Comparison of ENCODE assay signal across 24 mouse cellular contexts in the genomic region with DNA sequence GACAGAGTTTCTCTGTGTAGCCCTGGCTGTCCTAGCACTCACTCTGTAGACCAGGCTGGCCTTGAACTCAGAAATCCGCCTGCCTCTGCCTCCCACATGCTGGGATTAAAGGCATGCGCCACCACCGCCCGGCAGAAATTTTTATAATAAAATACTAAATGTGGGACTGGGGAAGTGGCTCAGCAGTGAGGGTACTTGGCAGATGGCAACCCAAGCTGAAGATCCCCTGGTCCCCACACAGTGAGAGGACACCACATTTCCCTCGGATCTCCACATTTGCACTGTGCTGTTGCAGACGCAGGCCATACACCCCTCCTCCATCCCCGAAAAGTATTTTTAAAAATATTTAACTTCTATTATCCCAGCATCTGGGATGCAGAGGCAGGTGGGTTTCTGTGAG. TPM values are rescaled to one million over a fixed set of nuclear protein-coding genes. Genes with fewer than 3 reads are reported as not detected.
DNase-seq lines count a peak whose midpoint lies in the region; ATAC-seq and TF ChIP-seq lines count a peak whose summit lies in the region.
"Had no signal": no experiment of that assay in that cellular context is flagged by ENCODE, and none has a peak within 500 bp of the region (broad histone marks: within the 10 kb centered on the region; RNA-seq: fewer than 3 reads in every experiment).

No protein-coding gene starts in this region.

- no peaks in the 10 kb centered on the region for H3K9me3 ChIP-seq in liver, embryonic 11.5 days (ENCODE audit: control insufficient read depth, low read length)
- no peaks in the 10 kb centered on the region for H3K9me3 ChIP-seq in liver, embryonic 13.5 days (replicated peaks)
- H3K9me3 ChIP-seq: embryonic facial prominence, embryonic 13.5 days; forebrain, embryonic 13.5 days; G1E; hindbrain, embryonic 12.5 days had no signal

- 88% methylated on average over 7 of the region's 7 CpGs for WGBS in cerebellum, adult 2 months
- 92% methylated on average over 7 of the region's 7 CpGs for WGBS in liver, embryonic 11.5 days
- WGBS in liver, embryonic 13.5 days (ENCODE audit: insufficient replicate concordance): 87% methylated on average over 7 of the region's 7 CpGs

- peak; percentile 54 for DNase-seq in cerebellum, adult 11-12 months
- no peak for DNase-seq in cerebellum, adult 2 months
- DNase-seq in liver, embryonic 11.5 days (ENCODE audit: low spot score): no peak
- DNase-seq in liver: no peak
- DNase-seq in liver, embryonic 13.5 days: no peak
- no peak for DNase-seq in neural tube, embryonic 10.5 days (ENCODE audit: extremely low spot score, low spot score)
- DNase-seq: adrenal gland, postnatal 10 days; B cell, adult 2 months; cerebellum, adult 11 months; cerebellum, postnatal 25 days; forebrain, postnatal 0 days; gastrocnemius, adult 2 months; gastrocnemius, postnatal 25 days; heart, postnatal 10 days; heart, postnatal 4 days had no signal

- H3K4me2 ChIP-seq in liver, embryonic 11.5 days: no peak overlapping the region
- H3K4me2 ChIP-seq in liver, embryonic 13.5 days: peak overlapping the region; percentile 92; the same call in 1 of the 2 replicates

- no peak overlapping the region for H3K27ac ChIP-seq in cerebellum, adult 2 months (ENCODE audit: insufficient read depth, low read length)
- H3K27ac ChIP-seq in liver, embryonic 11.5 days (ENCODE audit: low read depth, low read length): no peak overlapping the region
- H3K27ac ChIP-seq in liver, embryonic 13.5 days: no peak overlapping the region
- H3K27ac ChIP-seq: forebrain, embryonic 13.5 days; hindbrain, embryonic 12.5 days had no signal

- no peak overlapping the region for H3K4me3 ChIP-seq in cerebellum, adult 2 months (replicated peaks; ENCODE audit: insufficient read depth, low read depth, low read length)
- H3K4me3 ChIP-seq in liver, embryonic 11.5 days (ENCODE audit: low read depth, low read length): no peak overlapping the region
- no peak overlapping the region for H3K4me3 ChIP-seq in liver, embryonic 13.5 days (replicated peaks)

- TF ChIP-seq POLR2A in cerebellum, adult 2 months (IDR thresholded peaks at IDR 0.05; ENCODE audit: borderline replicate concordance, insufficient read depth, low read length): no peak

- H3K36me3 ChIP-seq in liver, embryonic 11.5 days (ENCODE audit: control insufficient read depth, insufficient read depth, low read length): peaks cover 5% of the 10 kb centered on the region
- peaks cover 20% of the 10 kb centered on the region for H3K36me3 ChIP-seq in liver, embryonic 13.5 days

- H3K4me1 ChIP-seq in cerebellum, adult 2 months (ENCODE audit: control insufficient read depth, insufficient read depth, low read length): peaks cover 2% of the 10 kb centered on the region
- H3K4me1 ChIP-seq in liver, embryonic 11.5 days (replicated peaks; ENCODE audit: control insufficient read depth, insufficient read depth, low read length): peaks cover 18% of the 10 kb centered on the region
- peaks cover 56% of the 10 kb centered on the region for H3K4me1 ChIP-seq in liver, embryonic 13.5 days (replicated peaks)

- H3K27me3 ChIP-seq in cerebellum, adult 2 months (ENCODE audit: control insufficient read depth, insufficient read depth, low read length): no peaks in the 10 kb centered on the region
- no peaks in the 10 kb centered on the region for H3K27me3 ChIP-seq in liver, embryonic 11.5 days (replicated peaks; ENCODE audit: control insufficient read depth, insufficient read depth, low read length)
- no peaks in the 10 kb centered on the region for H3K27me3 ChIP-seq in liver, embryonic 13.5 days
- H3K27me3 ChIP-seq: embryonic facial prominence, embryonic 13.5 days; forebrain, embryonic 13.5 days; hindbrain, embryonic 12.5 days had no signal

- 0 out of 2 replicates have a peak overlapping the region, but pooled peaks have one; percentile 10 for H3K9ac ChIP-seq in liver, embryonic 11.5 days (ENCODE audit: low read depth, low read length)
- 0 out of 2 replicates have a peak overlapping the region, but pooled peaks have one; percentile 81 for H3K9ac ChIP-seq in liver, embryonic 13.5 days
- H3K9ac ChIP-seq: forebrain, postnatal 0 days; hindbrain, embryonic 12.5 days had no signal

- TF ChIP-seq CTCF in cerebellum, adult 2 months (IDR thresholded peaks at IDR 0.05; ENCODE audit: borderline replicate concordance, insufficient read depth, low read depth, low read length): no peak

- ATAC-seq in liver, embryonic 11.5 days (replicated peaks; ENCODE audit: low FRiP score): no peak
- no peak for ATAC-seq in liver, embryonic 13.5 days (ENCODE audit: low read depth)
- no peak for ATAC-seq in erythroblast, adult 5-6 weeks (replicated peaks; ENCODE audit: low FRiP score, poor library complexity, severe bottlenecking)
- ATAC-seq: CD4-positive, CD25-positive, alpha-beta regulatory T cell, adult 4 months; forebrain, embryonic 13.5 days; forebrain, postnatal 0 days; hindbrain, embryonic 16.5 days; inflammation-experienced regulatory T-cells, adult 6 months had no signal

RNA-seq across cellular contexts. Expression of a gene that starts 1.5 kb away (rescaled TPM):
- polyA plus RNA-seq in cerebellum, adult 2 months (2012; rRNA removed): 211 and 226 TPM in 2 replicates
- polyA plus RNA-seq in liver, embryonic 11.5 days (2014; fragmentation: Nextera tagmentation; extraction: Ambion mirVana): 61.4 and 73.6 TPM in 2 replicates
- 22.4 and 27.4 TPM in 2 replicates for polyA plus RNA-seq in liver, embryonic 13.5 days (2015; fragmentation: Nextera tagmentation; extraction: Ambion mirVana)
- 23.8 and 47.9 TPM in 2 replicates for total RNA-seq in erythroblast, adult 5-6 weeks (2015; ENCODE audit: low replicate concordance)
- 48.1 and 71.4 TPM in 2 replicates for total RNA-seq in erythroblast, adult 5-6 weeks (2017; ENCODE audit: low replicate concordance)

RNA-seq across cellular contexts. Expression of a gene that starts 1.7 kb away (rescaled TPM):
- 0.21 and 0.28 TPM in 2 replicates for polyA plus RNA-seq in cerebellum, adult 2 months (2012; rRNA removed)
- 429 and 459 TPM in 2 replicates for polyA plus RNA-seq in liver, embryonic 11.5 days (2014; fragmentation: Nextera tagmentation; extraction: Ambion mirVana)
- 553 and 573 TPM in 2 replicates for polyA plus RNA-seq in liver, embryonic 13.5 days (2015; fragmentation: Nextera tagmentation; extraction: Ambion mirVana)
- total RNA-seq in erythroblast, adult 5-6 weeks (2015; ENCODE audit: low replicate concordance): not detected in 2 replicates
- 0.94 TPM in 1 of 2 replicates, not detected in the other for total RNA-seq in erythroblast, adult 5-6 weeks (2017; ENCODE audit: low replicate concordance)
- total RNA-seq: gastrocnemius, adult 2 months; gastrocnemius, postnatal 25 days; granulocyte monocyte progenitor cell, adult 5-6 weeks; heart, postnatal 10 days; heart, postnatal 4 days had no signal
- polyA plus RNA-seq: forebrain, postnatal 0 days; hindbrain, embryonic 12.5 days; hindbrain, embryonic 16.5 days; inflammation-experienced regulatory T-cells, adult 6 months had no signal

RNA-seq across cellular contexts. Expression of a gene that starts 7.3 kb away (rescaled TPM):
- polyA plus RNA-seq in cerebellum, adult 2 months (2012; rRNA removed): 12.3 and 14.6 TPM in 2 replicates
- 6.0 and 7.1 TPM in 2 replicates for polyA plus RNA-seq in liver, embryonic 11.5 days (2014; fragmentation: Nextera tagmentation; extraction: Ambion mirVana)
- 3.1 and 3.6 TPM in 2 replicates for polyA plus RNA-seq in liver, embryonic 13.5 days (2015; fragmentation: Nextera tagmentation; extraction: Ambion mirVana)
- total RNA-seq in erythroblast, adult 5-6 weeks (2015; ENCODE audit: low replicate concordance): 0.63 and 1.5 TPM in 2 replicates
- total RNA-seq in erythroblast, adult 5-6 weeks (2017; ENCODE audit: low replicate concordance): 2.6 and 2.8 TPM in 2 replicates

RNA-seq across cellular contexts. Expression of a gene that starts 11.7 kb away (rescaled TPM):
- 231 TPM in 2 replicates for polyA plus RNA-seq in cerebellum, adult 2 months (2012; rRNA removed)
- polyA plus RNA-seq in liver, embryonic 11.5 days (2014; fragmentation: Nextera tagmentation; extraction: Ambion mirVana): 246 and 259 TPM in 2 replicates
- polyA plus RNA-seq in liver, embryonic 13.5 days (2015; fragmentation: Nextera tagmentation; extraction: Ambion mirVana): 176 and 182 TPM in 2 replicates
- 156 and 181 TPM in 2 replicates for total RNA-seq in erythroblast, adult 5-6 weeks (2015; ENCODE audit: low replicate concordance)
- total RNA-seq in erythroblast, adult 5-6 weeks (2017; ENCODE audit: low replicate concordance): 76.5 and 112 TPM in 2 replicates

RNA-seq across cellular contexts. Expression of a gene that starts 12.3 kb away (rescaled TPM):
- 32.7 TPM in 2 replicates for polyA plus RNA-seq in cerebellum, adult 2 months (2012; rRNA removed)
- 23.7 and 25.2 TPM in 2 replicates for polyA plus RNA-seq in liver, embryonic 11.5 days (2014; fragmentation: Nextera tagmentation; extraction: Ambion mirVana)
- 14.1 and 14.8 TPM in 2 replicates for polyA plus RNA-seq in liver, embryonic 13.5 days (2015; fragmentation: Nextera tagmentation; extraction: Ambion mirVana)
- 10.9 and 14.8 TPM in 2 replicates for total RNA-seq in erythroblast, adult 5-6 weeks (2015; ENCODE audit: low replicate concordance)
- 15.8 and 20.4 TPM in 2 replicates for total RNA-seq in erythroblast, adult 5-6 weeks (2017; ENCODE audit: low replicate concordance)

Comparison
In these comparisons a context has a peak if more than half of its experiments do, and no peak if none do; other contexts are left out.
1. RNA of a gene that starts 1.7 kb away (polyA plus RNA-seq): 553 to 573 TPM in liver, embryonic 13.5 days and 429 to 459 TPM in liver, embryonic 11.5 days; 0.21 to 0.28 TPM in cerebellum, adult 2 months; every median in the first group is over 100 times any median in the second.